Mouse (Mus musculus) urinary bladder, adult 2 months (tissue): Measurements from ENCODE around the gene Gpr107. TPM values are rescaled to one million over a fixed set of nuclear protein-coding genes. Genes with fewer than 3 reads are reported as not detected.

Source experiments
- DNase-seq: peaks from one replicate; pipeline ENCODE4 v3.0.0; 2022; ENCODE audit warnings: low spot score
- polyA plus RNA-seq: library from polyadenylated mRNA; depleted of rRNA; stranded (reverse); fragments of >200 nt; gene quantifications from 2 replicates; pipeline ENCODE4 v1.2.3, GENCODE M21; 2012; rRNA removed

The Gpr107 gene
- polyA plus RNA-seq, result 24.2 and 27.0 TPM in 2 replicates

- peak; percentile 67 for DNase-seq
Observed at GRCm38 (mm10) chr2:31151892-31152812, at the start of gene Gpr107. TSS of gene Gpr107 (plus strand) at chr2:31152316.

GRCm38 (mm10) chr2:31103321-31103720 is 48.8 kb upstream of the Gpr107 start:
- DNase-seq, result no peak

GRCm38 (mm10) chr2:31105279-31105678 is 46.8 kb upstream of the Gpr107 start:
- no peak for DNase-seq

GRCm38 (mm10) chr2:31106004-31106403 is 46.1 kb upstream of the Gpr107 start:
- DNase-seq, result no peak

DNA sequence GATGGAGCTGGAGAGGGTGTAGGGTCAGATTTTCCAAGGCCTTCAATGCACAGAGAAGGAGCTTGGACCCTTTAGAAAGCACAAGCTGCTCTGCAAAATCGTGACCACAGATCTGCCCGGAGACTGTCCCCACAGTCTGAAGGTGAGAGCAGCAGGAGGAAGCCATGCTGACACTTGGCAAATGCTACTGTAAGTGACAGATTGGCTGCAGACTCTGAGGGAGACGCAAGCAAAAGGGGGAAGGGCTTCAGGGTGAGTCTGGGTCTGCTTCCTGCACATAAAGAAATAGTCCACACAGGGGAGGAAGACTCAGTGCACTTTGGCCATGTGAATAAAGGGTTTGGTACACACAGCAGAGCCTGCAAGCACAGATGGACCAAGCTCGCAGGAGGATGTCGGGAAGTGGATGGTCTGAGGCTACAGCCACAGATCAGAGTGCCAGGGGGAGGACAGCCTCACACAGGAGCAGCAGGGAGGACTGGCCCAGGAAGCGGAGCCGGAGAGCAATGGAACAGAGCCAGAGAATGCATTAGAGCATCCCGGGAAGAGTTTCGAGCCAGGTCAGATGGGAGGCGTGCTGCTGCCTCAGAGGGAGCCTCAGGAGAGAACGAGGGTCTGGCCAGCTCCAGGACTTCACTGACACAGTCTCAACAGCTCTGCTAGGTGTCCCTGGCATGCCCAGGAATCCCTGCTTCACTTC is 45.3 kb upstream of the Gpr107 start:
- DNase-seq, result no peak

DNA sequence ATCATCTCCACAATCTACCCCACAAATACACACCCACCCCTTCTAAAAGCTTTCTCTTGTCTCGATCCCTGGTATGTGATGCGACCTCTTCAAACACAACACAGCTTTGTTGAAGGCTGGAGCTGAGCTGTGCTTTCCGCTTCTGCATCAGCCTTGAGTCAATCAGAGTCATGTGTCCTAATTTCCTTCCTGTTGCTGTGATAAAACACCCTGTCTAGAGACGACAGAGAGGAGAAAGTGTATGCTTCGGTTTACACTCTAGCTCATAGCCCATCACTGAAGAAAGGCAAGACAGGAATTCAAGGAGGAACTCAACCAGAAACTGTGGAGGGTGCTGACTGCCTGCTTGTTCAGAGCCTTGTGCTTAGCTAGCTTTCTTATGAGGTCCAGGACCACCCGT is 43.9 kb upstream of the Gpr107 start:
- no peak for DNase-seq

DNA sequence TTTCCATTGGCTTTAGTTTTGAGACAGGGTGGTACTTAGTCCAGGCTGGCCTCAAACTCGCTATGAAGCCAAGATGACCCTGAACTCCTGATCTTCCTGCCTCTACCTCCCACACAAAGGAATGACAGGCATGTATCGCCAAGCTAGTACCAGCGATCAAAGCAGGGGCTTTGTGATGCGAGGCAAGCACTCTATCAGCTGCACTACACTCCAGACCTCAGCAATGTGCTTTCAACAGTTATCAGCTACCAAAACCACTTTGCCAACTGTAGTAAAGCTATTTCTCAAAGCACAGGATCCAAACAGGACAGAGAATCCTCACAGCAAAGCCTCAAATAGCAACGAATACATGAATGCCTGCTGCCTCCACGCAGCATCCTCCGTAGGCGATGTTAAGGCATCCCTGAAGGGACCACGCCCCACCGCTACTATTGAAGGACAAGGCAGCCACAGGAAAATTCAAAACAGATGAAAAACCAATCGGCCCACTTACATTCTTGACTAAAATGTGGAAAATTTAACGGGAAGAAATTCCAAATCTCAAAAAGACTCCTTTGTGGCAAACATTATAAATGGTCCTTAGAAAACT is 42.1 kb upstream of the Gpr107 start:
- DNase-seq, result no peak

DNA sequence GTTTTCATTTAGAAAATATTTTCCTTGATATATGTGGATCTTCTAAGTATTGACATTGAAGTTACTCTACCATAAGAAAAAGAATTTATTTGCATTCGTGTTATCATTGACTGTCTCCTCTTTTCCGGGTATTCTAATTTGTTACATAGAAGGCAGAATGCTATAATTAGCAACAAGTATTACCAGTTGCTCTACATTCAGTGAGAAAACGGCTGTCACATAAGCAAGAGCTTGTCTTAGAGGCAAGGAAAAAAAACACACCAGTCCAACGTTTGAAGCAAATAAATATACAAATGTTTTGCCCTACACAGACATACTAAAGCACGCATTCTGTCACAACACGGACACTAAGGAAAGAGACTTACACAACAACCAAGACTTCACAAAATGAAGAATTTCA is 40.4 kb upstream of the Gpr107 start:
- DNase-seq, result no peak

DNA sequence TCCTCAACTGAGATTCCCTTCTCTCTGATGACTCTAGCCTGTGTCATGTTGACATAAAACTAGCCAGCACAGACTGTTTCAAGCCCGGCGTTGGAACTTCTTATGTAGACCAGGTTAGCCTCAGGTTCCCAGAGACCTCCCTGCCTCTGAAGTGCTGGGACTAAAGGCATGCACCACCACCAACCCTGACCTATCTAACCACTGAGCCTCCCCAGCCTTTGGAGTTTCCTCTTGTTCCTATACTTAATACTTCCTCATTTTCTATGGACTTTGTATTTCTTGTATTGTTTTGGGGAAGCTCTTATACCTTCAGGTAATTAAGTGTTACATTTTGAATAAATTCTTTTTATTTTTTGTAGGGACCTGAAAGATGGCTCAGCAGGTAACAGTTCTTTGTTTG is 37.9 kb upstream of the Gpr107 start:
- no peak for DNase-seq

DNA sequence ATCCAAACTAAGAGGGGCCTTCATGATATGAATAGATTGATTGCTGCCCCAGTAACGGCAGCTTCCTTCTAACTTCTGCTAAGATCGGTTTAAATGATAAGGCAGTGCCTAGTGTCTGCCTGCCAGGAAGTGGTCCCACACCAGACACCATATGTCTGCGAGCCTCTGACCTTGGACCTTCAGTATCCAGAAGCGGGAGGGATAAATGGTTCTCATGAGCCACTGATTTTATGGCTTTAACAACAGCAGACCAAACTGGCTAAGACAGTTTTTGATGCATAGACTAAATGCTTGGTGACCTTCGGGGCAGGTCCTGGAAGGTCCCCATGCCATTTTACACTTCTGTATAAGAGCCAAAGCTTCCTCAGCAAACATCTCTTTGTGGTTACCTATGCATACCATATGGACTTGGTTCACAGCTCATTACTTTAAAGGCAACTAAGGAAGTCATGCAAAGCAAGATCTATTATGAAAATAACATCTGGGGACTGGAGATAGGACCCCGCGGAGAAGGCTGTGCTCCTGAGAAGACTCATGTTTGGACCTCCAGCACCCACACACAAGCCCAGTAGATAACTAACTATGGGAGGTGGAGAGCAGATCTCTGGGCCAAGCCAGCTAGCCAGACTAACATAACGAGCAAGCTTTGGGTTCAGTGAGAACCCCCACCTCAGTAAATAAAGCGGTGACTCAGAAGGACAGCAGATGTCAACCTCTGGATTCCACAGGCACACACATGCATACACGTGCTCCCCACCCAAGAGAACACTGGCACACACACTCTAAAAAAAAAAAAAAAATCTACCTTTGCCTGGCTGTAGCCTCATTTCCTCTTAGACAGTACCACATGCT is 36.8 kb upstream of the Gpr107 start:
- DNase-seq, result no peak

GRCm38 (mm10) chr2:31115943-31116731 is 36.0 kb upstream of the Gpr107 start:
- DNase-seq, result no peak

DNA sequence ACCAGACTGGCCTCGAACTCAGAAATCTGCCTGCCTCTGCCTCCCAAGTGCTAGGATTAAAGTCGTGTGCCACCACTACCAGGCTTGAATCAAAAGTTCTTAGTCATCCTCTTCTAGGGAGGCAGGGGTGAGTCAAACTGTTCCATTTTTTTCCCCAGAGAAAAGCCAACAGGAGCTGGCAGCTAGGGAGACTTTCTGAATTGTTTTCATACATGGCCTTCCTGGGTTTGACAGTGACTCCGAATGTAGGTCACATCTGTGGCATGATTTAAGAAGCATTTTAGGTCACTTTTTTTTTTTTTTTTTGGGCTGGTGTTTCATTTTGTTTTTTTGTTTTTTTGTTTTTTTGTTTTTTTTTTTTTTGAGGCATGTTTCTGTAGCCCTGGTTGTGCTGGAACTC is 33.9 kb upstream of the Gpr107 start:
- no peak for DNase-seq

DNA sequence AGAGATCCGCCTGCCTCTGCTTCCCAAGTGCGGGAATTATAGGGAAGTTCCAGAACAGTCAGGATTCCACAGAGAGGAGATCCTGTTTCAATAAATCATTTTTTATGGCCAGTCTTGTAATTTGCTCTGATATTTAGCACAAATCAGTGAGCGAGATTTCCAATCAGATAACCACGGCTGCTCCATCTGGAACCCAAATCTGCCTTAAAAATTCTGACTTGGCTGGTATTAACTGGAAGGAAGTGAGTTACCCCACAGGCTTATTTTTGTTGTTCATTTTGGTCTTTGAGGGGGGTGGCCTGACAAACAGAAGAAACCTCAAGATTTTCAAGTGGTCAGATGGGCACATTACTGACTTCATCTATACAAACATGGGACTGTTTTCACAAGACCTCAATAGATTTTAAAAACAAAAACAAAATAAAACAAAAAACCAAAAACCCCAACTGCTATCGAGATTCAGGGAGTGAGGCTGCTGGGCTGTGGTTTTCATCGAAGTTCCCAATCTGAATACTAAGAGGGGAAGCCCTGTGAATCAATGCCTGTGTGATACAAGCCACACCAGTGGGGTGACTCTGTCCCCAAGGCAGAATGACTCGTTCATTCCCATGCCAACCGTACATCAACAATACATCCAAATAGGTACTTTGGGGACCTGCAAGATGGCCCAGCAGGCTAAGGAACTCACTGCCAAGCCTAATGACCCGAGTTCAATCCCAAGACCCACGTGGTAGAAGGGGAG is 33.3 kb upstream of the Gpr107 start:
- no peak for DNase-seq

DNA sequence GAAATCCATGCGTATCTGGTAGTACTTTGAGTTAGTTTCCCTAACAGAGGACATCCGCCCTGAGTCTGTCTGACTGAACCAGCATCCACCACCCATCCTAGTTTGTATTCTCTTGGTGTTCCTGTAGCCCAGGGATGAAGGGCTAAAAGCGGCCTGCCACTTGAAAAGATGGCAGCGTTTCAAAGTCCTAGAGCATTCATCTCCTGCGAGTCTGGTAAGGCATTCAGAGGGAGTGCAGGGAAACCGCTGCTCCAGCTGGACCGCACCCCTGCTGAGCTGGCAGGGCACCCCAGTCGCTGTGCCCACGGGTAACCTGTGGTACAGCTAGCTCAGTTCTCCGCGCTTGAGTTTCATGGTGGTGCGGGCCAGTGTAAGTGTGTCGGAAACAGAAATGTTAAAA is 32.3 kb upstream of the Gpr107 start:
- no peak for DNase-seq

DNA sequence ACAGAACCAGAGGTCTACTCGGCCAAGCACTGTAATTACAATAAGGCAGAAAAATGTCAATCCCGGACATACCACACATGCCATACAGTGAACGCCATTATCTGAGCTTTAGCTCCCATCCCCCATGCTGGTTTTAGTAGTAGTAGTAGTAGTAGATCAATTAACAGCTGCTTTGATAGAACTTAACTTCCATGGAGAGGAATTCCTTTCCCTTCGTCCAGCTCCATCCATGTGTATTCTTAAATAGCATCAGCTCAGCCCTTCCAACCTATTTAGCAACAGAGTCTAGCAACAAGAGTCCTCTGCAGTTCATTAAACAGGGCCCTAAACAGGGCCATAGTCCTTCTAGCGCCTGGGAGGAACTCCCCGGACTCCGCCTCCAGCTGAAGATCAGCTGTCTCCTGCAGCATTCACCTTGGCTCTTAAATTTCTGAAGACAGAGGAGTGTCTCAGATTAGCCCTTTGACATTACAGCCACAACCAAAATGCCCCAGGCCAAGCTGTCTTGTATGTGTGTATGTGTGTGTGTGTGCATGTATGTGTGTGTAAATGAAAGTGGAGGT is 30.9 kb upstream of the Gpr107 start:
- no peak for DNase-seq

GRCm38 (mm10) chr2:31122806-31123205 is 29.3 kb upstream of the Gpr107 start:
- no peak for DNase-seq

DNA sequence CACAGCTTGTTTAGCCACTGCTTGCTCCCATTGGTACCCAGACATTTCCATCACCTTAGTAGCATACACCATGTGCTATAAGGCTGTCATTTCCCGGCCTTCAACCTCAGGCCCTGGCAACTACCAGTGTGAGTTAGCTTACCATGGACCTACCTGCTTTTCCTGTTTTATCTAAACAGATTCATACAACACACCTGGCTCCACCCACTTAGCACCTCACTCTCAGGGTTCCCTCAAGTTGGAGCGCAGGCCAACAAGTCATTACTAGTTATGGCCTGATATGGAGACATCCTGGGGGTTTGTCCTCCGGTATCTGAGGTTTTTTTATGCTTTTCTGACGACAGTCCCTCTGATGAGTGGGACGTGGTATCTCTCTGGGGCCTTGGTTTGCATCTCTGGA is 28.6 kb upstream of the Gpr107 start:
- no peak for DNase-seq

DNA sequence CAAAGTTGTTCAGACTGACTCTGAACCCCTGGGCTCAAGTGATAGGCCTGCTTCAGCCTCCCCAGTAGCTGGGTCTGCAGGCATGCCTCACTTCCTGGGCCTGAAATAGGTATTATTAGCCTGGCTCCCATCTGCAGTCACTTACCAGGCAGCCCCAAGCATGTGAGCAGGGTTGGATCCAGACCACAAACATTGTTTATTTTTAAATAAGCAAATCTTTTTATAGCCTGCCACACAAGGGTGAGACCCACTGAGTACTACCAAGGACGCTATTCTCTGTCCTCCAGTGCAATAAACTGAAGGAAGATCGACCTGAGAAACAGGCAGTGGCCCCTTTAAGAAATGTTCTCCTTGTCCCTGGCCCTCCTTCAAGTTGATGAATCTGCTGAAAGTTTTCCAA is 27.4 kb upstream of the Gpr107 start:
- no peak for DNase-seq

GRCm38 (mm10) chr2:31125156-31125555 is 27.0 kb upstream of the Gpr107 start:
- DNase-seq, result no peak

- DNase-seq, result no peak
Observed at GRCm38 (mm10) chr2:31126048-31126447, 26.1 kb upstream of the Gpr107 start.
